Mouse (Mus musculus) stomach, postnatal 0 days (tissue): ENCODE results near the gene Pptc7.

Experiments
- CTCF ChIP-seq: IDR thresholded peaks from 2 replicates; pipeline ENCODE4 v1.5.1; 2016; ENCODE audit warnings: antibody characterized with exemption, low read depth, mild to moderate bottlenecking, moderate library complexity
- EP300 ChIP-seq: optimal IDR thresholded peaks from 2 replicates; pipeline ENCODE3; 2016; ENCODE audit warnings: antibody characterized with exemption

GRCm38 (mm10) chr5:122327283-122327682 is 43.1 kb downstream of the Pptc7 start:
- TF ChIP-seq CTCF (no peak), EP300 (no peak)
